Mouse (Mus musculus): ENCODE results near the gene Tenm4. TPM values are rescaled to one million over a fixed set of nuclear protein-coding genes. Genes with fewer than 3 reads are reported as not detected.

The Tenm4 gene
- 45.3 and 45.8 TPM in 2 replicates for polyA plus RNA-seq (2016; fragmentation: Nextera tagmentation; extraction: Ambion mirVana)

- H3K4me3 ChIP-seq (replicated peaks), result no peak within 1 kb of the TSS
- H3K9me3 ChIP-seq, result no peaks in the 10 kb centered on the region
- peaks cover 18% of the 10 kb centered on the region for H3K4me1 ChIP-seq (replicated peaks)
- H3K36me3 ChIP-seq, result no peaks in the 10 kb centered on the region
- no peak for ATAC-seq (ENCODE audit: insufficient number of reproducible peaks, insufficient read depth, low FRiP score, low TSS enrichment, low read depth)
- no peak within 1 kb of the TSS for H3K27ac ChIP-seq
- no peak within 1 kb of the TSS for H3K9ac ChIP-seq (replicated peaks)
- H3K27me3 ChIP-seq, result no peaks in the 10 kb centered on the region
- H3K4me2 ChIP-seq, result peak within 1 kb of the TSS; percentile 24; the same call in 1 of the 2 replicates
- 41% methylated on average over 14 of the region's 14 CpGs for WGBS
These were observed at the start of gene Tenm4 for GRCm38 (mm10) chr7:96170924-96171595. Tenm4 (plus strand) TSS chr7:96171246.

GRCm38 (mm10) chr7:96130763-96131162 is 40.3 kb upstream of the Tenm4 start:
- 49% methylated on average over 4 of the region's 4 CpGs for WGBS
- H3K9ac ChIP-seq (replicated peaks), result no peak overlapping the region
- H3K4me2 ChIP-seq, result no peak overlapping the region
- no peak overlapping the region for H3K4me3 ChIP-seq (replicated peaks)
- H3K27me3 ChIP-seq, result no peaks in the 10 kb centered on the region
- no peaks in the 10 kb centered on the region for H3K36me3 ChIP-seq
- ATAC-seq (ENCODE audit: insufficient number of reproducible peaks, insufficient read depth, low FRiP score, low TSS enrichment, low read depth), result no peak
- no peaks in the 10 kb centered on the region for H3K9me3 ChIP-seq
- H3K27ac ChIP-seq, result no peak overlapping the region
- H3K4me1 ChIP-seq (replicated peaks), result no peaks in the 10 kb centered on the region

- Histone ChIP-seq H3K27me3 (no peaks in the 10 kb centered on the region), H3K4me2 (no peak overlapping the region), H3K4me3 (replicated peaks) (no peak overlapping the region), H3K9me3 (no peaks in the 10 kb centered on the region), H3K4me1 (replicated peaks) (no peaks in the 10 kb centered on the region), H3K9ac (replicated peaks) (no peak overlapping the region), H3K36me3 (no peaks in the 10 kb centered on the region), H3K27ac (no peak overlapping the region)
- 69% methylated on average over 1 of the region's 1 CpGs for WGBS
- ATAC-seq (ENCODE audit: insufficient number of reproducible peaks, insufficient read depth, low FRiP score, low TSS enrichment, low read depth), result no peak
These were observed 39.9 kb upstream of the Tenm4 start for GRCm38 (mm10) chr7:96131175-96131574.

- WGBS, result 68% methylated on average over 6 of the region's 6 CpGs
- no peak for ATAC-seq (ENCODE audit: insufficient number of reproducible peaks, insufficient read depth, low FRiP score, low TSS enrichment, low read depth)
These were observed 34.5 kb upstream of the Tenm4 start for GRCm38 (mm10) chr7:96136497-96136961.

GRCm38 (mm10) chr7:96141876-96142275 is 29.2 kb upstream of the Tenm4 start:
- WGBS, result 88% methylated on average over 4 of the region's 4 CpGs
- Histone ChIP-seq H3K27me3 (no peaks in the 10 kb centered on the region), H3K27ac (no peak overlapping the region), H3K4me1 (replicated peaks) (no peaks in the 10 kb centered on the region), H3K9ac (replicated peaks) (no peak overlapping the region), H3K36me3 (no peaks in the 10 kb centered on the region), H3K9me3 (no peaks in the 10 kb centered on the region), H3K4me2 (no peak overlapping the region), H3K4me3 (replicated peaks) (no peak overlapping the region)
- ATAC-seq (ENCODE audit: insufficient number of reproducible peaks, insufficient read depth, low FRiP score, low TSS enrichment, low read depth), result no peak

More at GRCm38 (mm10) chr7:96136497-96136961, 34.5 kb upstream of the Tenm4 start:
- Histone ChIP-seq H3K4me2 (no peak overlapping the region), H3K4me3 (replicated peaks) (no peak overlapping the region), H3K36me3 (no peaks in the 10 kb centered on the region), H3K4me1 (replicated peaks) (no peaks in the 10 kb centered on the region), H3K9me3 (no peaks in the 10 kb centered on the region), H3K27me3 (no peaks in the 10 kb centered on the region), H3K9ac (replicated peaks) (no peak overlapping the region), H3K27ac (no peak overlapping the region)

GRCm38 (mm10) chr7:96142973-96143596 is 28.0 kb upstream of the Tenm4 start:
- no peak for ATAC-seq (ENCODE audit: insufficient number of reproducible peaks, insufficient read depth, low FRiP score, low TSS enrichment, low read depth)
- H3K36me3 ChIP-seq, result no peaks in the 10 kb centered on the region
- WGBS, result 71% methylated on average over 3 of the region's 3 CpGs

GRCm38 (mm10) chr7:96147436-96147835 is 23.6 kb upstream of the Tenm4 start:
- H3K4me2 ChIP-seq, result no peak overlapping the region
- H3K9me3 ChIP-seq, result no peaks in the 10 kb centered on the region
- no peaks in the 10 kb centered on the region for H3K27me3 ChIP-seq
- no peaks in the 10 kb centered on the region for H3K36me3 ChIP-seq
- 0 out of 2 replicates have a peak, but pooled peaks have one; percentile 47 for ATAC-seq (ENCODE audit: insufficient number of reproducible peaks, insufficient read depth, low FRiP score, low TSS enrichment, low read depth)
- no peak overlapping the region for H3K27ac ChIP-seq
- peaks cover under 1% of the 10 kb centered on the region; the same call in 1 of the 2 replicates for H3K4me1 ChIP-seq (replicated peaks)
- H3K4me3 ChIP-seq (replicated peaks), result no peak overlapping the region
- WGBS, result 46% methylated on average over 4 of the region's 4 CpGs
- H3K9ac ChIP-seq (replicated peaks), result no peak overlapping the region

More at GRCm38 (mm10) chr7:96142973-96143596, 28.0 kb upstream of the Tenm4 start:
- H3K27ac ChIP-seq, result no peak overlapping the region
- no peaks in the 10 kb centered on the region for H3K27me3 ChIP-seq
- H3K9ac ChIP-seq (replicated peaks), result no peak overlapping the region
- no peak overlapping the region for H3K4me3 ChIP-seq (replicated peaks)
- H3K4me1 ChIP-seq (replicated peaks), result no peaks in the 10 kb centered on the region
- H3K4me2 ChIP-seq, result no peak overlapping the region
- H3K9me3 ChIP-seq, result no peaks in the 10 kb centered on the region

- H3K4me3 ChIP-seq (replicated peaks), result no peak overlapping the region
- ATAC-seq (ENCODE audit: insufficient number of reproducible peaks, insufficient read depth, low FRiP score, low TSS enrichment, low read depth), result no peak
- H3K9me3 ChIP-seq, result no peaks in the 10 kb centered on the region
- WGBS, result 82% methylated on average over 4 of the region's 4 CpGs
- H3K4me1 ChIP-seq (replicated peaks), result peaks cover 6% of the 10 kb centered on the region; the same call in 1 of the 2 replicates
- no peak overlapping the region for H3K27ac ChIP-seq
- H3K27me3 ChIP-seq, result no peaks in the 10 kb centered on the region
- H3K36me3 ChIP-seq, result no peaks in the 10 kb centered on the region
- no peak overlapping the region for H3K9ac ChIP-seq (replicated peaks)
- no peak overlapping the region for H3K4me2 ChIP-seq
These were observed 22.9 kb upstream of the Tenm4 start for GRCm38 (mm10) chr7:96148191-96148590.

- H3K4me1 ChIP-seq (replicated peaks), result peaks cover 6% of the 10 kb centered on the region; the same call in 1 of the 2 replicates
- no peak overlapping the region for H3K4me2 ChIP-seq
- H3K27me3 ChIP-seq, result no peaks in the 10 kb centered on the region
- ATAC-seq (ENCODE audit: insufficient number of reproducible peaks, insufficient read depth, low FRiP score, low TSS enrichment, low read depth), result no peak
- 62% methylated on average over 3 of the region's 3 CpGs for WGBS
- H3K9ac ChIP-seq (replicated peaks), result no peak overlapping the region
- no peaks in the 10 kb centered on the region for H3K36me3 ChIP-seq
- H3K9me3 ChIP-seq, result no peaks in the 10 kb centered on the region
- no peak overlapping the region for H3K4me3 ChIP-seq (replicated peaks)
- H3K27ac ChIP-seq, result no peak overlapping the region
These were observed 19.8 kb upstream of the Tenm4 start for GRCm38 (mm10) chr7:96151277-96151676.

GRCm38 (mm10) chr7:96151961-96152360 is 19.1 kb upstream of the Tenm4 start:
- Histone ChIP-seq H3K4me1 (replicated peaks) (peaks cover 6% of the 10 kb centered on the region; the same call in 1 of the 2 replicates), H3K9ac (replicated peaks) (no peak overlapping the region), H3K27me3 (no peaks in the 10 kb centered on the region), H3K9me3 (no peaks in the 10 kb centered on the region), H3K36me3 (no peaks in the 10 kb centered on the region), H3K27ac (no peak overlapping the region), H3K4me2 (no peak overlapping the region), H3K4me3 (replicated peaks) (no peak overlapping the region)
- 46% methylated on average over 5 of the region's 5 CpGs for WGBS
- ATAC-seq (ENCODE audit: insufficient number of reproducible peaks, insufficient read depth, low FRiP score, low TSS enrichment, low read depth), result no peak

- H3K4me2 ChIP-seq, result peak overlapping the region; percentile 55
- no peak for ATAC-seq (ENCODE audit: insufficient number of reproducible peaks, insufficient read depth, low FRiP score, low TSS enrichment, low read depth)
- H3K36me3 ChIP-seq, result no peaks in the 10 kb centered on the region
- no peaks in the 10 kb centered on the region for H3K9me3 ChIP-seq
- no peak overlapping the region for H3K27ac ChIP-seq
- 14% methylated on average over 4 of the region's 4 CpGs for WGBS
- H3K27me3 ChIP-seq, result no peaks in the 10 kb centered on the region
- H3K4me1 ChIP-seq (replicated peaks), result peaks cover 6% of the 10 kb centered on the region; the same call in 1 of the 2 replicates
- H3K4me3 ChIP-seq (replicated peaks), result peak overlapping the region; percentile 38; the same call in 1 of the 2 replicates
- H3K9ac ChIP-seq (replicated peaks), result 0 out of 2 replicates have a peak overlapping the region, but pooled peaks have one; percentile 51
These were observed 18.6 kb upstream of the Tenm4 start for GRCm38 (mm10) chr7:96152431-96152830.
